Mouse (Mus musculus) heart, embryonic 10.5 days (tissue): Measurements from ENCODE around the gene Cers5. TPM values are rescaled to one million over a fixed set of nuclear protein-coding genes. Genes with fewer than 3 reads are reported as not detected.
"Not testable (repeated sequence)": the region's sequence is repeated elsewhere in the genome, so short reads cannot be mapped to it uniquely, and the experiment has no call there.

ENCODE experiments used
- DNase-seq: peaks from one replicate; pipeline ENCODE4 v3.0.0-alpha.2; 2017; ENCODE audit warnings: low spot score
- H3K27ac ChIP-seq: fragments of 300-500 bp; sonication (generic); 2 replicates; pipeline ENCODE4 v1.5.1; 2016; ENCODE audit warnings: mild to moderate bottlenecking
- H3K27me3 ChIP-seq: fragments of 300-500 bp; sonication (generic); 2 replicates; pipeline ENCODE4 v1.6.1; 2016; ENCODE audit warnings: mild to moderate bottlenecking; ENCODE audit not compliant: poor library complexity, insufficient read depth, severe bottlenecking
- H3K36me3 ChIP-seq: fragments of 300-500 bp; sonication (generic); 2 replicates; pipeline ENCODE4 v1.6.1; 2016; ENCODE audit warnings: mild to moderate bottlenecking, moderate library complexity
- H3K4me1 ChIP-seq: fragments of 300-500 bp; sonication (generic); 2 replicates; pipeline ENCODE4 v1.6.1; 2016; ENCODE audit warnings: mild to moderate bottlenecking
- H3K4me3 ChIP-seq: fragments of 300-500 bp; sonication (generic); 2 replicates; pipeline ENCODE4 v1.5.1; 2016; ENCODE audit warnings: mild to moderate bottlenecking, moderate library complexity
- H3K9me3 ChIP-seq: fragments of 300-500 bp; sonication (generic); 2 replicates; pipeline ENCODE4 v1.6.1; 2016; ENCODE audit warnings: mild to moderate bottlenecking, moderate library complexity
- WGBS: fragments of 180-500 bp; shearing (Covaris S2); methylation state at CpG from one replicate; pipeline ENCODE4 v1.1.7; 2016; 5-methylcytosine and 5-hydroxymethylcytosine counted together
- polyA plus RNA-seq: library from polyadenylated mRNA; unstranded; fragments of >200 nt; fragmentation: Nextera tagmentation; extraction: Ambion mirVana; gene quantifications from 2 replicates; pipeline ENCODE4 v1.2.1, GENCODE M21; 2016

The Cers5 gene
- 56.5 and 60.3 TPM in 2 replicates for polyA plus RNA-seq

DNA sequence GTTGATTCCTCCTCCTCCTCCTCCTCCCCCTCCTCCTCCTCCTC lies at the start of gene Cers5:
Gene Cers5, minus strand, starts transcription at position 5 of the 44 bp plus-strand sequence.
- H3K4me3 ChIP-seq, result peak within 1 kb of the TSS; percentile 94
- DNase-seq, H3K27me3 ChIP-seq, H3K36me3 ChIP-seq, H3K9me3 ChIP-seq: not testable (repeated sequence)
- H3K27ac ChIP-seq, result peak within 1 kb of the TSS; percentile 92
- H3K4me1 ChIP-seq, result peaks cover 21% of the 10 kb centered on the region

DNA sequence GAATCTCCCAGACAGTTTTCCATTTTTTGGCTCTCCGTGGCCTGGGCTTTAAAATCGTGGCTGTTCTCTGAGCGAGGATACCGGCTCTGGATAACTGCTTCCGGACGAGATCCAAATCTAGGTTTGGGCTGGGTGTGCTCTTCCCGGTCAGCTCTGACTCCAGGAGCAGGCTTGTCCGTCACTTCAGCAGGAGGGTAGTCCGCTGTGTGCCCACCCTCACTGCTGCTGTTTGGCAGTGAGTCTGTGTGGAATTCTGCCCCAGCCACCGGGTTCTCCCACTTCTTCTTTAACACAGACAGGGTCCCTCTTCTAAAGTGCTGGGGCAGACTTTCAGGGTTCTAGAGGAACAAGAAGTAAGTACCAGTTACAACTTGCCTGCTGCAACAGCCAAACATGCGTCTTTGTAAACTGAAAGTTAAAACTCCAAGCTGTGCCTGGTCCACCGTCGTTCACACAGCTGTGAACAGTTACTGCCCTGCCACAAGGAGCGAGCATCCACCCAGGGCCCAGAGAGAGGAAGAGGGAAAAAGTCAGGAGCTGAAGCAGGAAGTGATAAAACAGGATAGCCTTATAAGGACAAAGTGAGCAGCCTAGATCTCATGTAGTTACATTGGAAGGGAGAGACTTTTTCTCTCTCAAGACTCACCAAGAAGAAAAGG lies 47.1 kb upstream of the Cers5 start:
- no peak for DNase-seq
- no peaks in the 10 kb centered on the region for H3K27me3 ChIP-seq
- H3K4me1 ChIP-seq, result peaks cover 27% of the 10 kb centered on the region
- H3K9me3 ChIP-seq, result no peaks in the 10 kb centered on the region
- H3K36me3 ChIP-seq, result peaks cover 18% of the 10 kb centered on the region
- peak overlapping the region; percentile 60 for H3K4me3 ChIP-seq
- WGBS, result 14% methylated on average over 14 of the region's 14 CpGs
- H3K27ac ChIP-seq, result peak overlapping the region; percentile 88

DNA sequence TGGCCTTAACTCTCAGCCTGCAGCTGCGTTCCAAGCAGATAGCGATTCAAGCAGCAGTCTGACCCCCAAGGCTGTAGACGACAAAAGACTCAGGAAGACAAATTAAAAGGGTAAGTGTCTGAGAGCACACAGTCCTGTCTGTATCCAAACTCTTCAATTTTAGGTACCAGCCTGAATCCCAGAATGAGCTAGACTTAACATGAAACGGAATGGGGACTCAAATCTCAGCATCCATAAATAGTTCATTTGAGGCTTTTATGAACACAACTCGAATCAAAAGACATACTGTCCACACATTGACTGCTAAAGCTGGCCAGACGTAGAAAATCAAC lies 46.4 kb upstream of the Cers5 start:
- peak overlapping the region; percentile 88 for H3K27ac ChIP-seq
- 17% methylated on average over 6 of the region's 6 CpGs for WGBS
- no peak for DNase-seq
- H3K4me1 ChIP-seq, result peaks cover 27% of the 10 kb centered on the region
- no peaks in the 10 kb centered on the region for H3K9me3 ChIP-seq
- peaks cover 22% of the 10 kb centered on the region for H3K36me3 ChIP-seq
- no peaks in the 10 kb centered on the region for H3K27me3 ChIP-seq
- H3K4me3 ChIP-seq, result peak overlapping the region; percentile 60

DNA sequence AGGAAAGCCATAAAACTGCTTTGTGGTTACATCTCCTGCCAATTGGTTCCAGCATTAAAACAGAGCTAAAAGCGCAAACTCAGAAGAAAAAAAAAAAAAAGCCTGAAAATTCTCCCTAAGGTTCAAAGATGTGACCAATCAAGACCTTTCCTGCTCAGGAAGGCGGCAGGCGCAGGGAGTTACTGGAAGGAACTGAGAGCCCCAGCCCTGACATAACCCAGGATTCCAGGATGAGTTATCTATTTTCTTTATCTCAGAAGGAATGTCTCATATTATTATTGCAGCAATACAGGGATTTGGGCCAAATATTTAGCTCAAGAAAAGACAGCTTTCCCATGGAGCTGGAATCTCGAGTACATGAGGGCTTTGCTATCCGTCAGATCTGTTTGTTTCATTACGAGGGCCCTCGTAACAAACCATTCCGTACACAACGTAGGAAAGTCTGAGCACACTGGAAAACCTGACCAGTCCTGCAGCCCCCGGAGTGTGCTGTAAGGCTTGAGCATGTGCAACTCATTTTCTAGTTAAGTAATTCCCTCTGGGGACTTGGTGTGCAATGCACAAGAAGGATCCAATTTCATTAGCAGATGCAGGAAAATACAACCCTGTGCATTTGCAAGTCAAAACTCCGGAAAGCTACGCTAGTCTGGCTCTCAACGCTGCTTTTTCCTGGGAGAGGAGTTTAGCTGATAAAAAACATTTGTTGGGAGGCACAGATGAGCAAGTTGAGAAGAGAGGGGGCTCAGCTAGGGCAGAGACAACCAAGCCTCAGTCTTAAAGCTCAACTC lies 45.8 kb upstream of the Cers5 start:
- Histone ChIP-seq H3K4me3 (peak overlapping the region; percentile 60), H3K36me3 (peaks cover 26% of the 10 kb centered on the region), H3K27me3 (no peaks in the 10 kb centered on the region), H3K4me1 (peaks cover 24% of the 10 kb centered on the region), H3K9me3 (no peaks in the 10 kb centered on the region), H3K27ac (peak overlapping the region; percentile 88)
- no peak for DNase-seq
- WGBS, result 9% methylated on average over 13 of the region's 13 CpGs

DNA sequence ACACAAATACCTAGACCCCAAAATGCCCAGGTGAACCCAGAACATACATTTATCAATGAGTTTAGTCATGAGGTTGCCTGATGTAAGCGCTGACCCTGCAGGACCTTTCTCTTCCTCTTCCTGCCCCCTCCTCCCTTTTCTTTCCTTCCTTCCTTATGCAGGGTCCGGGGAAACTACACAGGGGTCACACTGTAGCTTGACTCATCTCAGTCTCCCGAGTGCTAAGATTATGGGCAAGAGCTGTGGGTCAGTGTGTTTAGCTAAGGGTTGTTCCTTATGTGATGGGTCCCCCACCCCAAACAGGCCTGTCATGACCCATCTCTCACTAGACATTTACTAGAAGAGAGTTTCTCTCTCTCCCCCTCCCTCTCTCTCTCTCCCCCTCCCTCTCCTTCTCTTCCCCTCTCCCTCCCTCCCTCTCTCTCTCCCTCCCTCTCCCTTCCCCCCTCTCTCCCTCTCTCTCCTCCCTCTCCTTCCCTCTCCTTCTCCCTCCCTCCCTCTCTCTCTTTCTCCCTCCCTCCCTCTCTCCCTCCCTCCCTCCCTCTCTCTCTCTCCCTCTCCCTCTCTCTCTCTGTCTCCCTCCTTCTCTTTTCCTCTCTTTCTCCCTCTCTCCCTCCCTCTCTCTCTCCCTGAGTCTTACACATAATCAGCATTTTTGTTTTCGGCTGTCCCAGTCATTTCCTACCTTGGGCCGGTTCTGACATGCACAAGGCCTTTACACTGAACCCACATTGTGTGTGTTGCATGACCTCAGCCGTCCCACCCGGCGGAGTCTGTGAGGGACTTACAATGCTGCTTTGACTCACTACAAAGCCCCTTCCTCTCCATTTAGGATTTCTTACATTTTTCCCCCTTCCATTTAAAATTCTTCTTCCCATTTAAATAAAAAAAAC lies 44.9 kb upstream of the Cers5 start:
- 27% methylated on average over 8 of the region's 8 CpGs for WGBS
- H3K4me1 ChIP-seq, result peaks cover 23% of the 10 kb centered on the region
- no peaks in the 10 kb centered on the region for H3K27me3 ChIP-seq
- peaks cover 28% of the 10 kb centered on the region for H3K36me3 ChIP-seq
- no peak for DNase-seq
- H3K4me3 ChIP-seq, result peak overlapping the region; percentile 60
- peak overlapping the region; percentile 88 for H3K27ac ChIP-seq
- no peaks in the 10 kb centered on the region for H3K9me3 ChIP-seq

DNA sequence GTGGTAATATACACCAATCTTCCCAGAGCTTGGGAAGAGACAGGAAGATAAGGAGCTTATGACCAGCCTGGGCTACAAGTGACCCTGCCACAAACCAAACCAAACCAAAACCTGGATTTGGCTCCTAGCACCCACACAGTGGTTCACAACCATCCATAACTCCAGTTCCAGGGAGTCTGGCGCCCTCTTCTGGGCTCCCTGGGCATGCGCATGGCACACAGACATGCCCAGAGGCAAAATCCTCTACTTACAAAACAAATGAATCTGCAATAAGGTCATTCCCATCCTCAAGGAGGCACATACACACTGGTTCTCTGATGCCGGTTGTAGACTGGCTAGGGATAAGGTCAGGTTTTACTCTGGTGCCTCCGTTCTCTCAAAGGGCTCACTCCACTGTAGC lies 43.3 kb upstream of the Cers5 start:
- Histone ChIP-seq H3K9me3 (no peaks in the 10 kb centered on the region), H3K4me1 (peaks cover 24% of the 10 kb centered on the region), H3K27me3 (no peaks in the 10 kb centered on the region), H3K27ac (no peak overlapping the region), H3K4me3 (no peak overlapping the region), H3K36me3 (peaks cover 28% of the 10 kb centered on the region)
- 86% methylated on average over 4 of the region's 4 CpGs for WGBS
- DNase-seq, result no peak

DNA sequence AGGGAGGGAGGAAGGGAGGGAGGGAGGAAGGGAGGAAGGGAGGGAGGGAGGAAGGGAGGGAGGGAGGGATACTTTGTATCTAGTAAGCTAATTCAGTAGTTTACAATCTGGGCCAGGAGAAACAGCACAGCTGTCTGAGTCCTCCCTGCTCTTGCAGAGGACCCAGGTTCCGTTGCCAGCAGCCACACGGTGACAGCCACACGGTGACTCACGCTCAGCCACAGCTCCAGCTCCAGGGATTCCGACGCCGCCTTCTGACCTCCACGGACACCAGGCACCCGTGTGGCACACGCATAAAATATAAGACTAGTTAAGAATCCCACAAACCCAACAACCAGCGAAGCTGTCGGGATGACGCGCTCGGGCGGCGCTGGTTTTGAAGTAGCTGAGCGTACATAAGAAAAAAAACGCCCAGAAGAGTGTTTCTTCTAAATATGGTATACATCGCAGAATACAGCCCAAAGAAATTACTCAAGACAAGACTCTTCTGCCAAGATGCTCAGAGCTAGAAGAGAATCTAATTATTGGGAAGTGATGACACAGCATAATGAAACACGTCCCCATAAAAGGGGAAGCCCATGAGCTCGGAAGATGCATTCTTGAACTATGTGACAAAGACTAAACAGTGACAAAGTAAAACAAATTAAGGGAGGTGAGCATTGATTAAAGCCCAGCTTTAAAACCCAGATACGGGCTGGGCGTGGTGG lies 42.0 kb upstream of the Cers5 start:
- peaks cover 16% of the 10 kb centered on the region for H3K4me1 ChIP-seq
- H3K36me3 ChIP-seq, result peaks cover 28% of the 10 kb centered on the region
- 90% methylated on average over 24 of the region's 24 CpGs for WGBS
- no peak for DNase-seq
- H3K9me3 ChIP-seq, result no peaks in the 10 kb centered on the region
- H3K4me3 ChIP-seq, result no peak overlapping the region
- no peaks in the 10 kb centered on the region for H3K27me3 ChIP-seq
- H3K27ac ChIP-seq, result no peak overlapping the region

DNA sequence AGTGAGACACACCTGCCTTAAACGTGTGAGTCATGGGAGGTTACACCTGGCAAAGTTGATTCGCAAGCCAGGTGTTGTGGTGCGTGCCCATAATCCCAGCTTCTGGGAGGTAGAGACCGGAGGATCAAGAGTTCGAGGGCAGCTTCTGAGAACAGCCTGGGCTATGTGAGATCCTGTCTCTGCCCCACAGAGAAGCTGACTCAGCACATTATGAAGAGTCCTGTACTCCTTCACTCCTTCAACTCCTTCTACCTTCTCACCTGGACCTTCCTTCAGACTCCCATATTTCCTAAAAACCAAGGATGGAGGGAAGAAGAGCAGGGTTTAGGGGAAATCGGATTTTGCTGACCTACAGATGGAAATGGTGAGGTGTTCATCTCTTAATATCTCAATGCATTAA lies 41.0 kb upstream of the Cers5 start:
- Histone ChIP-seq H3K4me1 (peaks cover 13% of the 10 kb centered on the region), H3K4me3 (no peak overlapping the region), H3K36me3 (peaks cover 28% of the 10 kb centered on the region), H3K27me3 (no peaks in the 10 kb centered on the region), H3K9me3 (no peaks in the 10 kb centered on the region), H3K27ac (no peak overlapping the region; the same call in 1 of the 2 replicates)
- no peak for DNase-seq
- WGBS, result 92% methylated on average over 6 of the region's 6 CpGs

DNA sequence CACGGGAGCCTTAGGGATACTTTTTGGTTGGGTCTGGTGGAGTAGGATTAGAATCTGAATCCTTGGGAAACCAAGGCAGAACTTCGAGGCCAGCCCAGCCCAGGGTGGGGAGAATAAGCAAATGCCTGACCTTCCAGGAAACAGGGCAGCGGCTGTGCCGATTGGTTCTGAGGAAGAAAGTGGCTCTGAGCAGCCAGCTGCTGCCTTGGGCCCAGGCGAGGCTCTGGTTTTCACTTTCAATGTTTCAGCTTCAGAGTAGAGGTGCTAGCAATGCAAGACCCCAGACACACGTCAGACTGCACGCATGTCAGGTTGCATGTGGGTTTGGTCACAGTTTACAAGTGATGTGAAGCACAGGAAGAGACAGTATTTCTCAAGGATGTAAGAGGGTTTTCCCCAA lies 39.4 kb upstream of the Cers5 start:
- no peaks in the 10 kb centered on the region for H3K27me3 ChIP-seq
- no peak overlapping the region for H3K4me3 ChIP-seq
- no peak overlapping the region for H3K27ac ChIP-seq
- DNase-seq, result no peak
- H3K9me3 ChIP-seq, result no peaks in the 10 kb centered on the region
- WGBS, result 62% methylated on average over 7 of the region's 7 CpGs
- H3K4me1 ChIP-seq, result peaks cover 19% of the 10 kb centered on the region
- H3K36me3 ChIP-seq, result peaks cover 34% of the 10 kb centered on the region

DNA sequence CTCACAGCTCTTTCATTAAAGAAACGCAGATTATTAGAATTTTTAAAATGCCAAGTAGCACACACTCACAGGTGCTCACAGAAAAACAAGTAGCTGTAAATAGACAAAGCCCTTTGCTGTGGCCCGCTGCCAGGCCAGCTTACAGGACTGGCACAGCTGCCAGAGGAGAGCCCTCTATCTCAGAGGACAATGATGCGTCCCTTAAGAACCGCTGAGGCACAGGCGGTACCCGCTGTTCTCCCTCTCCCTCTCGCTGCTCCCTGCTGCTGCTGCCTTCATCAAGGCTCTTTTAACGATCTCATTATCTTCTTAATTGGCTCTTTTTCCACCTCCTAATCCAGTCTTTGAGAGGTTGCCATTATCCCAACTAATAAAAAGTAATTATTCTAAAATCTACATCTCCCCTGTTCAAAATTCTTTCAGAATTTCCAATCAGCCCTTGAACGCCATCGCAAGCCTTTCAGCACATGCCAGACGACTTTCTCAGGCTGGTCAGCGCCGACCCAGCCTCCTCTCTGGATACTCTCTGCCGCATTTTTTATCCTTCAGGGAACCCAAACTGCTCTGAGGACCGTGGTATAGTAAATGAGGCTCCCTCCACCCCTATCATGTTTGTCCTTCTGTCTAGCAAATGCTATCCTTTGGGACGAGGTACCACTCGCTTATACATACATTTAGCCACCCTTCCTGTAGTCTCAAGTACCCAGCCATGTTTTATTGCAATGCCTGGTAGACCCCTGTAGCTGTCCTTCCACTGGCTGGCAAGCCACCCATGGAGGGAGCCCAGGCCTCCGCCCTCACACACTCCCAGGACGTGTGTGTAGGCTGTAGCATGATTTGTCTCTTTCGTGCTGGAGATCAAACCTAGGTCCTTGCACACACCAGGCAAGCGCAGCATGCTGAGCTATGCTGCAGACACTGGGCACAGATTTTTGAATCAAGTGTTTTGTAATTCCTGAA lies 35.4 kb upstream of the Cers5 start:
- 54% methylated on average over 21 of the region's 21 CpGs for WGBS
- DNase-seq, result no peak
- no peaks in the 10 kb centered on the region for H3K27me3 ChIP-seq
- peaks cover 33% of the 10 kb centered on the region for H3K36me3 ChIP-seq
- H3K9me3 ChIP-seq, result no peaks in the 10 kb centered on the region
- no peak overlapping the region for H3K27ac ChIP-seq
- peaks cover 31% of the 10 kb centered on the region for H3K4me1 ChIP-seq
- H3K4me3 ChIP-seq, result no peak overlapping the region

DNA sequence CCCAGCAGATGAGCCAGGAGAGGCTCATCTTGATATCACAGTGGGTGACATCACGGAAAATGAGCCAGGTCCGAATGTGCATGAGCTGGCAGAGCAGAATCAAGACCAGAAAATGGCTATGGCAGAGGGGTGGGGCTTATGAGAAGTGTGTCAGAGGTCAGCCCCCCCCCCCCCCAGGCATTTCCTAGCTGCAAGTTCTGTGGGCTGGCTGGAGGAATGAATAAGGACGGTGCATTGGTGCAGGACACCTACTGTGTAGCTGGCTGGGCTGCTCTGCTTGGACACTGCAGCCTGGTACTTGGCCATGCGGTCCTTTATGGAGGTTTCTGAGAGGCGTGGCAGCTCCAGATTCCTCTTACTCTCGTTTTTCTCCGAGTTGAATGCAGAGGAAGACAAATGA lies 33.5 kb upstream of the Cers5 start:
- Histone ChIP-seq H3K4me3 (no peak overlapping the region), H3K27ac (no peak overlapping the region)
- no peak for DNase-seq

DNA sequence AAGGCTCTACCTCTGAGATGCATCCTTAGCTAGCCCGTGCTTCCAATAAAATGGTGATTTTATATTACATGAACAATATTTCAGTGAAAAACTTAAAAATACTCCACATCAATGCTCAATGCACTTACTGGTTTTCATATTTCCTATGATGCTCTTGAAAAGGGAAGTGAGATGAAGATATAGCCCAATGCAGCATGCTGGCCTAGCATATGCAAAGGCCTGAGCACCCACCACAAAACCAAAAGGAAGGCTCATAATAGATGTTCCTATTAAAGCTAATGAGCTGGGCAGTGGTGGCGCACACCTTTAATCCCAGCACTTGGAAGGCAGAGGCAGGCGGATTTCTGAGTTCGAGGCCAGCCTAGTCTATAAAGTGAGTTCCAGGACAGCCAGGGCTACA lies 33.0 kb upstream of the Cers5 start:
- 93% methylated on average over 4 of the region's 4 CpGs for WGBS
- no peak for DNase-seq
- Histone ChIP-seq H3K27me3 (no peaks in the 10 kb centered on the region), H3K27ac (no peak overlapping the region), H3K36me3 (peaks cover 34% of the 10 kb centered on the region), H3K4me3 (no peak overlapping the region), H3K9me3 (no peaks in the 10 kb centered on the region), H3K4me1 (peaks cover 43% of the 10 kb centered on the region)

More for the DNA sequence above, 33.5 kb upstream of the Cers5 start:
- Histone ChIP-seq H3K4me1 (peaks cover 43% of the 10 kb centered on the region), H3K36me3 (peaks cover 33% of the 10 kb centered on the region), H3K27me3 (no peaks in the 10 kb centered on the region), H3K9me3 (no peaks in the 10 kb centered on the region)
- 55% methylated on average over 7 of the region's 7 CpGs for whole genome bisulfite sequencing
